In the genomic region with DNA sequence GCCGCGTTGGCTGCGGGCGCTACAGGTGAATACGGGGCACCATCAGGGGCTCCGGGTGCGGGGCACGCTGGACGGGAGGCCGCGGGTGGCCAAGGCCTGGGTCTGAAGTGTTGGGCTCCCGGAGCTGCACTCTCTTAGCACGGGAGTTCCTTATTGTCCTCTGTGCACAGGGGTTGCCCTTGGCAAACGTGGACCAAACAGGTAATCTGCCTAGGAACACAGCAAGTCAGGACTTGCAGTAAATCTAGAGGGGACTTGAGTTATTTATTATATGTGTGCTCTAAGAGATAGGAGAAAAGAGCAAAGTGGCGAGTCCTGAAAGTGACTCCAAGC, we compare ENCODE assay signal across 8 mouse cellular contexts. TPM values are rescaled to one million over a fixed set of nuclear protein-coding genes. Genes with fewer than 3 reads are reported as not detected.
DNase-seq lines count a peak whose midpoint lies in the region; ATAC-seq and TF ChIP-seq lines count a peak whose summit lies in the region.

No protein-coding gene starts in this region.

- WGBS in heart, postnatal 0 days = 1% methylated on average over 15 of the region's 15 CpGs
- 2% methylated on average over 15 of the region's 15 CpGs for whole genome bisulfite sequencing in hindbrain, embryonic 13.5 days
- 2% methylated on average over 15 of the region's 15 CpGs for WGBS in midbrain, embryonic 12.5 days

- POLR2A ChIA-PET in Patski (lab: Charles Lee) = no interaction called here

- no peak for TF ChIP-seq EP300 in heart, postnatal 0 days (IDR thresholded peaks at IDR 0.05; ENCODE audit: low read depth)

- H3K9ac ChIP-seq in heart, postnatal 0 days (replicated peaks; ENCODE audit: low read depth, low read length) = peak overlapping the region; percentile 82
- peak overlapping the region; percentile 81 for H3K9ac ChIP-seq in hindbrain, embryonic 13.5 days
- peak overlapping the region; percentile 75 for H3K9ac ChIP-seq in midbrain, embryonic 12.5 days (replicated peaks)

- peak overlapping the region; percentile 67 for H3K4me3 ChIP-seq in heart, postnatal 0 days (ENCODE audit: low read depth, low read length)
- H3K4me3 ChIP-seq in hindbrain, embryonic 13.5 days = peak overlapping the region; percentile 66
- peak overlapping the region; percentile 78 for H3K4me3 ChIP-seq in midbrain, embryonic 12.5 days

- no peaks in the 10 kb centered on the region for H3K9me3 ChIP-seq in heart, postnatal 0 days (replicated peaks; ENCODE audit: control insufficient read depth, low read length)
- H3K9me3 ChIP-seq in hindbrain, embryonic 13.5 days = no peaks in the 10 kb centered on the region
- H3K9me3 ChIP-seq in midbrain, embryonic 12.5 days = no peaks in the 10 kb centered on the region

- peaks cover 20% of the 10 kb centered on the region for H3K36me3 ChIP-seq in heart, postnatal 0 days (replicated peaks; ENCODE audit: control insufficient read depth, insufficient read depth, low read length)
- peaks cover 19% of the 10 kb centered on the region for H3K36me3 ChIP-seq in hindbrain, embryonic 13.5 days
- H3K36me3 ChIP-seq in midbrain, embryonic 12.5 days = peaks cover 19% of the 10 kb centered on the region

- ATAC-seq in heart, postnatal 0 days (ENCODE audit: insufficient read depth, low read depth) = peak; percentile 32; the same call in 1 of the 2 replicates
- ATAC-seq in Patski = peak; percentile 49
- ATAC-seq in hindbrain, embryonic 13.5 days (ENCODE audit: low FRiP score) = no peak
- no peak for ATAC-seq in midbrain, embryonic 12.5 days (ENCODE audit: low FRiP score, low read depth)

- in situ Hi-C loops in Patski (cut with MboI; ENCODE audit: low pct_unique_long_range_greater_than_20kb) = no loop called here

- peaks cover 9% of the 10 kb centered on the region for H3K4me1 ChIP-seq in heart, postnatal 0 days (ENCODE audit: control insufficient read depth, insufficient read depth)
- H3K4me1 ChIP-seq in hindbrain, embryonic 13.5 days (replicated peaks) = peaks cover 19% of the 10 kb centered on the region
- peaks cover 19% of the 10 kb centered on the region for H3K4me1 ChIP-seq in midbrain, embryonic 12.5 days

- CTCF ChIA-PET in Patski (lab: Charles Lee) = no interaction called here

- TF ChIP-seq CTCF in heart, postnatal 0 days (IDR thresholded peaks at IDR 0.05; ENCODE audit: low read depth) = no peak
- TF ChIP-seq CTCF in Patski (IDR thresholded peaks at IDR 0.05) = no peak

- peak overlapping the region; percentile 88 for H3K4me2 ChIP-seq in heart, postnatal 0 days (ENCODE audit: low read depth, low read length)
- H3K4me2 ChIP-seq in hindbrain, embryonic 13.5 days = peak overlapping the region; percentile 97
- H3K4me2 ChIP-seq in midbrain, embryonic 12.5 days (replicated peaks) = peak overlapping the region; percentile 95

- H3K27ac ChIP-seq in heart, postnatal 0 days (ENCODE audit: low read depth) = peak overlapping the region; percentile 91
- H3K27ac ChIP-seq in hindbrain, embryonic 13.5 days = peak overlapping the region; percentile 80
- peak overlapping the region; percentile 46; the same call in 1 of the 2 replicates for H3K27ac ChIP-seq in midbrain, embryonic 12.5 days (replicated peaks)

- no peaks in the 10 kb centered on the region for H3K27me3 ChIP-seq in heart, postnatal 0 days (ENCODE audit: control insufficient read depth, insufficient read depth, low read length)
- H3K27me3 ChIP-seq in Patski = no peaks in the 10 kb centered on the region
- no peaks in the 10 kb centered on the region for H3K27me3 ChIP-seq in hindbrain, embryonic 13.5 days
- no peaks in the 10 kb centered on the region for H3K27me3 ChIP-seq in midbrain, embryonic 12.5 days

- DNase-seq in heart, postnatal 0 days (ENCODE audit: low spot score) = no peak
- no peak for DNase-seq in heart, adult 9 months (ENCODE audit: low spot score in 2 of 2)
- DNase-seq in Patski (ENCODE audit: low read depth, low spot score) = no peak
- DNase-seq in retina, embryonic 14.5 days (ENCODE audit: low spot score) = no peak
- no peak for DNase-seq in B cell, adult 2 months
- DNase-seq in T-cell, adult 2 months (ENCODE audit: low spot score) = no peak

RNA-seq across cellular contexts. Expression of gene Mcee, which starts 0.4 kb away (rescaled TPM):
- total RNA-seq in heart, postnatal 0 days (2014; rRNA removed; ENCODE audit: low replicate concordance) = 13.2 and 53.1 TPM in 2 replicates
- 218 and 253 TPM in 2 replicates for polyA plus RNA-seq in heart, postnatal 0 days (2015; fragmentation: Nextera tagmentation; extraction: Ambion mirVana)
- 65.9 TPM for polyA plus RNA-seq in Patski (2021)
- 41.8 and 53.3 TPM in 2 replicates for polyA plus RNA-seq in hindbrain, embryonic 13.5 days (2015; fragmentation: Nextera tagmentation; extraction: Ambion mirVana)
- 34.6 and 34.9 TPM in 2 replicates for polyA plus RNA-seq in midbrain, embryonic 12.5 days (2016; fragmentation: Nextera tagmentation; extraction: Ambion mirVana)

RNA-seq across cellular contexts. Expression of gene Mphosph10, which starts 0.7 kb away (rescaled TPM):
- total RNA-seq in heart, postnatal 0 days (2014; rRNA removed; ENCODE audit: low replicate concordance) = 2.6 and 4.4 TPM in 2 replicates
- 15.1 and 18.4 TPM in 2 replicates for polyA plus RNA-seq in heart, postnatal 0 days (2015; fragmentation: Nextera tagmentation; extraction: Ambion mirVana)
- 37.3 TPM for polyA plus RNA-seq in Patski (2021)
- 27.9 and 28.8 TPM in 2 replicates for polyA plus RNA-seq in hindbrain, embryonic 13.5 days (2015; fragmentation: Nextera tagmentation; extraction: Ambion mirVana)
- 42.2 and 43.0 TPM in 2 replicates for polyA plus RNA-seq in midbrain, embryonic 12.5 days (2016; fragmentation: Nextera tagmentation; extraction: Ambion mirVana)

RNA-seq across cellular contexts. Expression of gene Fan1, which starts 18.9 kb away (rescaled TPM):
- 4.6 and 8.9 TPM in 2 replicates for total RNA-seq in heart, postnatal 0 days (2014; rRNA removed; ENCODE audit: low replicate concordance)
- polyA plus RNA-seq in heart, postnatal 0 days (2015; fragmentation: Nextera tagmentation; extraction: Ambion mirVana) = 3.9 TPM in 2 replicates
- 5.2 TPM for polyA plus RNA-seq in Patski (2021)
- 7.8 and 9.1 TPM in 2 replicates for polyA plus RNA-seq in hindbrain, embryonic 13.5 days (2015; fragmentation: Nextera tagmentation; extraction: Ambion mirVana)
- polyA plus RNA-seq in midbrain, embryonic 12.5 days (2016; fragmentation: Nextera tagmentation; extraction: Ambion mirVana) = 9.8 and 10.0 TPM in 2 replicates

Comparison
In these comparisons a context has a peak if more than half of its experiments do, and no peak if none do; other contexts are left out.
1. ATAC-seq: peak in heart, postnatal 0 days (single experiment) and Patski (single experiment); none in hindbrain, embryonic 13.5 days (single experiment) and midbrain, embryonic 12.5 days (single experiment).
2. Peak in every context shown above with its lines, with median percentiles within 50 percentile points of each other: H3K27ac ChIP-seq, H3K4me2 ChIP-seq, H3K4me3 ChIP-seq and H3K9ac ChIP-seq.